Mouse (Mus musculus) ovary, postnatal 10 days (tissue): ENCODE data around the gene Zfp746.

ENCODE experiments used
- DNase-seq: peaks from one replicate; pipeline ENCODE4 v3.0.0; 2022; ENCODE audit warnings: low spot score

The Zfp746 gene

DNA sequence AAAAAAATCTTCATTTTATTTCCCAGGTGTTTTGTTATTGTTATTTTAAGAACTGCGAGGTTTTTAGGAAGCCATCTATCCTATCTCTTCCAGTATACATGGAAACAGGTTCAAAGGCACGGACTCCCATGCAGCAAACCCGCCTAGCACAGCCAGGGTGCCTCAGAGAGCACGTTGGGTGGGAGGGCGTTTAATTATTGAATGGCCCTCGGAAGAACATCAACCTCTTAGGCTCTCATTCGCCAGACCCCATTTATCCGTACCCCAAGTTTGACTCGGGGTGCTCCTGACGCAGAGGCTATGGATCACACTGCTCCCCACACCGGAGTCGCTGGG, 39.3 kb downstream of the Zfp746 start:
- no peak for DNase-seq

DNA sequence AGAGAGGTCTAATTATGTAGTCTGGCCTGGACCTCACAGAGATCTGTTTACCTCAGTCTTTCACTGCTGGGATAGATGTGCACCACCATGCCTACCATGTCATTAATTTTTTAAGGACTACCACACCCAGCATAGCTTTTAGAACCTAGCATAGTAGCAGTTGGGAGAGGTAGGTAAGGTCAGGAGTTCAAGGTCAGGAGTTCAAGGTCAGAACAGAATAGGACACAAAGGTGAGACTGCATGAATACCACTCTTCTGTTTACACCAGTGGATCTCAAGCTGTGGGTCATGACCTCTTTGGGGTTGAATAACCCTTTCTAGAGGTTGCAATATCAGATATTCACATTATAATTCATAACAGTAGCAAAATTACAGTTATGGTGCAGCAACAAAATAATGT, 53.7 kb downstream of the Zfp746 start:
- no peak for DNase-seq

DNA sequence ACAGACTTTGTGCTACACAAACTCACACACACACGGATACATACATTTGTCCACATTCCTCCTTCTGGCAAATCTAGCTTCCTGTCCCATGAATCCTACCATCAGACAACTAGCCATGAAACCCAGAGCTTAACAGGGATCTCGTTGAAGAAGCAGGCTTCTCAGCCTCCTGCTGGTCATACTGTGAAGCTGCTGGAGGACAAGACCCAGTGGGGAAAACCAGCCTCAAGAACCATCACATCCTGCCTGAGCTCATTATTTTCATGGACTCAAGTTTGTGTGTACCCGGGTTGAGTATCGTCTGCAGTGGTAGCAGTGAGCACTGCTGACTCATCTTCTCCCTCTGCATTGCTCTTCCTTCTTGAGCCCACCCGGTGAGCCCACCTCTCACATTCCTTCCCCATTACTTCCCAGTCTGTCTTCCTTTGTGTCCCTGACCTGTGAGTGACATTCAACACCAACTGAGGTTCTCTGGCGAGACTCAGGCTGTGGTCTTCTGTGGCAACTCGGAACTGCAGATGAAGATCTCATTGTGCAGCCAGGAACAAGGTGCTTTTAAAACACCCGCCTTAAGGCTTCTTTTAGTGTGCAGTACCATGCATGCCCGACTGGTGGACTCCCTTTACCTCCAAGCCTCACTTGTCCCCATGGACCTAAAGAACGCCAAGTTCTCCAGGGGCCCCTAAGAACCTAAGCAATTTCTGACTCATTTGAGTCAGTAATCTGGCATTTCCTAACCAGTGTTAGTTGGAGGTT, 60.3 kb downstream of the Zfp746 start:
- no peak for DNase-seq

DNA sequence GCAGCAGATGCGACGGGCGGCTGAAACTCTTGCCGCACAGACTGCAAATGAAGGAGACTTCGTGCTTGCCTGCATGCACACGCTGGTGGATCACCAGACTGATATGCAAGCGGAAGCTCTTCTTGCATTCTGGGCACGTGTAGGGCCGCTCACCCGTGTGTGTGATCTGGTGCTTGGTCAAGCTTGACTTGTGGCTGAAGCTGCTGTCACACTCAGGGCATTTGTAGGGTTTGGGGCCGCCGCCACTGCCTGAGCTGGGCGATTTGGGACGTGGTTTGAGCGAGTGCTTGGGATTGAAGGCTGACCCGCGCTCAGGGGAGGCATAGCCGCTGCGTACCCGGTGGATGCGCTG, 61.4 kb downstream of the Zfp746 start:
- no peak for DNase-seq

DNA sequence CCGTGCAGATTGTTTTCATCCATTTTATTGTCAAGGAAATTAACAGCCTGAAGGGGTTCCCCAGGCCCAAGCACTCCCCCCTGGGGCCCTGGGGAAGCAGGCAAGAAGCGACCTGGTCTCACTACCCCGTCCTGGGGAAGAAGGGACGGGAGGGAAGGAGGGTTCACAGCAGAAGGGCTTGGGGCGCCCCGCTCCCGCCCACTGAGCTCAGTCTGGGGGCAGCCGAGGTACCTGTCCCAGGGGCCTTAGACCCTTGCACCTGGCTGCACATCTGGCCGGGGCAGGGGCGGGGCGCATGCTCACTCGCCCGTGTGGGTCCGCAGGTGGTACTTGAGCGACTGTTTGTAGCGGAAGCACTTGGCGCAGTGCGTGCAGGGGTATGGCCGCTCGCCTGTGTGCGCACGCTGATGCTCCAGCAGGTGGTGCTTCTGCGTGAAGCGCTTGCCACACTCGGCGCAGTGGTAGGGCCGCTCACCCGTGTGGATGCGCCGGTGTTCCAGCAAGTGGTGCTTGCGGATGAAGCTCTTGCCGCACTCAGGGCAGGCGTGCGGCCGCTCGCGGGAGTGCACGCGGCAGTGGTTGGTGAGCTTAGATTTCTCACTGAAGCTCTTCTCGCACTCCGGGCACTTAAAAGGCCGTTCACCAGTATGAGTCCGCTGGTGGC, 61.9 kb downstream of the Zfp746 start:
- no peak for DNase-seq

DNA sequence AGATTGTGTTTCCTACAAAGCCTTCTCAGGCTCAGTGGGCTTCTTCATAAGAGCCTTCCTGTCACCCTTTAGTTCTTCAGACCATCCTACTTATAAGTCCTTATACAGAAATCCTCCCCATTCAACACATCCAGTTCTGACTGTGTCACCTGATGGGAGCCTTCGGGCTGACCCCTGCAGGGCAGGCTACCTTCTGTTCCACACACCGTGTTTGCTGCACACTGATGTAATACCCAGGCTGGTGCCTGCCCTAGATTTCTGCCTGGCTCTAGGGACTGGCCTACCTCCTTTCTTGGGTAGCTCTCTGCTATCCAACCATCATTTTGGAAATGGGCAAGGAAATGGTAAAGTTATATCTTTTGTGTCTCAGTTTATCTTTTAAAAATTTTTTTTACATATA, 63.7 kb downstream of the Zfp746 start:
- no peak for DNase-seq

- no peak for DNase-seq
Observed at GRCm38 (mm10) chr6:48021678-48022077, 64.7 kb downstream of the Zfp746 start.

GRCm38 (mm10) chr6:48020006-48020405, 66.4 kb downstream of the Zfp746 start:
- no peak for DNase-seq

GRCm38 (mm10) chr6:48016841-48017240, 69.6 kb downstream of the Zfp746 start:
- DNase-seq, result no peak

- peak; percentile 5 for DNase-seq
Observed at GRCm38 (mm10) chr6:48016090-48016521, 70.3 kb downstream of the Zfp746 start.
